Mouse (Mus musculus) heart, postnatal 0 days (tissue): Measurements from ENCODE around the gene Bbs9. TPM values are rescaled to one million over a fixed set of nuclear protein-coding genes. Genes with fewer than 3 reads are reported as not detected.

Experiments
- ATAC-seq: fragments of 200-750 bp; cut with Nextera tagmentation; 2 replicates; pipeline ENCODE4 v1.8.0; 2017; ENCODE audit warnings: low read depth, moderate number of reproducible peaks, moderate library complexity; ENCODE audit not compliant: insufficient read depth
- DNase-seq: peaks from one replicate; pipeline ENCODE4 v3.0.0-alpha.2; 2016; ENCODE audit warnings: low spot score
- H3K27ac ChIP-seq: fragments of 300-500 bp; sonication (generic); 2 replicates; pipeline ENCODE4 v1.5.1; 2014; ENCODE audit warnings: low read depth, mild to moderate bottlenecking
- H3K27me3 ChIP-seq: fragments of 300-500 bp; sonication (generic); 2 replicates; pipeline ENCODE4 v1.6.1; 2014; ENCODE audit warnings: low read length, mixed read lengths; ENCODE audit not compliant: control insufficient read depth, insufficient read depth
- H3K36me3 ChIP-seq: fragments of 300-500 bp; sonication (generic); replicated peaks from 2 replicates; pipeline ENCODE4 v1.6.1; 2014; ENCODE audit warnings: low read length, mixed read lengths; ENCODE audit not compliant: control insufficient read depth, insufficient read depth
- H3K4me1 ChIP-seq: fragments of 300-500 bp; sonication (generic); 2 replicates; pipeline ENCODE4 v1.6.1; 2014; ENCODE audit warnings: antibody characterized with exemption; ENCODE audit not compliant: control insufficient read depth, insufficient read depth
- H3K4me2 ChIP-seq: fragments of 300-500 bp; sonication (generic); 2 replicates; pipeline ENCODE4 v1.6.1; 2014; ENCODE audit warnings: low read depth, mild to moderate bottlenecking, low read length, moderate library complexity
- H3K4me3 ChIP-seq: fragments of 300-500 bp; sonication (generic); 2 replicates; pipeline ENCODE4 v1.5.1; 2014; ENCODE audit warnings: low read depth, low read length
- H3K9ac ChIP-seq: fragments of 300-500 bp; sonication (generic); replicated peaks from 2 replicates; pipeline ENCODE4 v1.6.1; 2014; ENCODE audit warnings: low read depth, low read length, mixed read lengths
- H3K9me3 ChIP-seq: fragments of 300-500 bp; sonication (generic); replicated peaks from 2 replicates; pipeline ENCODE4 v1.6.1; 2016; ENCODE audit warnings: low read length; ENCODE audit not compliant: control insufficient read depth
- CTCF ChIP-seq: IDR thresholded peaks from 2 replicates; pipeline ENCODE4 v1.5.1; 2016; ENCODE audit warnings: antibody characterized with exemption, control low read depth, low read depth
- EP300 ChIP-seq: IDR thresholded peaks from 2 replicates; pipeline ENCODE4 v1.6.1; 2016; ENCODE audit warnings: antibody characterized with exemption, low read depth
- WGBS: fragments of 180-500 bp; shearing (Covaris S2); extraction: QIAGEN DNeasy Blood & Tissue Kit; methylation state at CpG from one replicate; pipeline ENCODE4 v1.1.7; 2014; 5-methylcytosine and 5-hydroxymethylcytosine counted together
- polyA plus RNA-seq: library from polyadenylated mRNA; unstranded; fragments of >200 nt; fragmentation: Nextera tagmentation; extraction: Ambion mirVana; gene quantifications from 2 replicates; pipeline ENCODE4 v1.2.1, GENCODE M21; 2015
- total RNA-seq: library from RNA; depleted of rRNA; stranded (reverse); fragments of >200 nt; gene quantifications from 2 replicates; pipeline ENCODE4 v1.2.3, GENCODE M21; 2014; ENCODE audit warnings: low replicate concordance

Gene Bbs9
- total and polyA plus RNA-seq, 2 experiments from 2014 or later, result 5.2 to 18.9 TPM

- 80% methylated on average over 12 of the region's 12 CpGs for WGBS
- H3K9ac ChIP-seq, result no peak overlapping the region
- H3K27ac ChIP-seq, result no peak overlapping the region
- H3K4me3 ChIP-seq, result no peak overlapping the region
- ATAC-seq (no peak), DNase-seq (no peak)
- no peaks in the 10 kb centered on the region for H3K4me1 ChIP-seq
- TF ChIP-seq CTCF (no peak), EP300 (no peak)
- no peaks in the 10 kb centered on the region for H3K36me3 ChIP-seq
- no peak overlapping the region for H3K4me2 ChIP-seq
- H3K27me3 ChIP-seq, result no peaks in the 10 kb centered on the region
- no peaks in the 10 kb centered on the region for H3K9me3 ChIP-seq
Measured at GRCm38 (mm10) chr9:22484562-22485308, 9.2 kb downstream of the Bbs9 start.

GRCm38 (mm10) chr9:22486211-22486610 is 10.7 kb downstream of the Bbs9 start:
- DNase-seq (no peak), ATAC-seq (no peak)
- H3K27ac ChIP-seq, result no peak overlapping the region
- H3K27me3 ChIP-seq, result no peaks in the 10 kb centered on the region
- H3K4me2 ChIP-seq, result no peak overlapping the region
- TF ChIP-seq EP300, result no peak
- no peak for TF ChIP-seq CTCF
- 85% methylated on average over 7 of the region's 7 CpGs for WGBS
- no peaks in the 10 kb centered on the region for H3K4me1 ChIP-seq
- no peak overlapping the region for H3K4me3 ChIP-seq
- H3K9ac ChIP-seq, result no peak overlapping the region
- H3K9me3 ChIP-seq, result no peaks in the 10 kb centered on the region
- H3K36me3 ChIP-seq, result no peaks in the 10 kb centered on the region

GRCm38 (mm10) chr9:22488963-22489362 is 13.4 kb downstream of the Bbs9 start:
- DNase-seq (no peak), ATAC-seq (no peak)
- H3K4me3 ChIP-seq, result no peak overlapping the region
- TF ChIP-seq CTCF, result no peak
- TF ChIP-seq EP300, result no peak
- no peaks in the 10 kb centered on the region for H3K36me3 ChIP-seq
- no peaks in the 10 kb centered on the region for H3K27me3 ChIP-seq
- no peaks in the 10 kb centered on the region for H3K4me1 ChIP-seq
- 50% methylated on average over 9 of the region's 9 CpGs for WGBS
- H3K9ac ChIP-seq, result no peak overlapping the region
- no peak overlapping the region for H3K27ac ChIP-seq
- H3K4me2 ChIP-seq, result no peak overlapping the region
- H3K9me3 ChIP-seq, result no peaks in the 10 kb centered on the region

- H3K9ac ChIP-seq, result no peak overlapping the region
- no peak for ATAC-seq
- WGBS, result 81% methylated on average over 9 of the region's 9 CpGs
- no peaks in the 10 kb centered on the region for H3K36me3 ChIP-seq
- no peaks in the 10 kb centered on the region for H3K27me3 ChIP-seq
- TF ChIP-seq CTCF, result no peak
- TF ChIP-seq EP300, result no peak
- no peak overlapping the region for H3K4me3 ChIP-seq
- H3K27ac ChIP-seq, result no peak overlapping the region
- H3K4me1 ChIP-seq, result no peaks in the 10 kb centered on the region
- DNase-seq, result no peak
- no peak overlapping the region for H3K4me2 ChIP-seq
- no peaks in the 10 kb centered on the region for H3K9me3 ChIP-seq
Measured at GRCm38 (mm10) chr9:22494203-22494807, 18.8 kb downstream of the Bbs9 start.

- no peaks in the 10 kb centered on the region for H3K27me3 ChIP-seq
- H3K9ac ChIP-seq, result no peak overlapping the region
- no peak overlapping the region for H3K4me3 ChIP-seq
- TF ChIP-seq CTCF, result no peak
- TF ChIP-seq EP300, result no peak
- H3K9me3 ChIP-seq, result no peaks in the 10 kb centered on the region
- DNase-seq (no peak), ATAC-seq (no peak)
- H3K27ac ChIP-seq, result no peak overlapping the region
- no peak overlapping the region for H3K4me2 ChIP-seq
- no peaks in the 10 kb centered on the region for H3K36me3 ChIP-seq
- 83% methylated on average over 2 of the region's 2 CpGs for WGBS
- H3K4me1 ChIP-seq, result no peaks in the 10 kb centered on the region
Measured at GRCm38 (mm10) chr9:22495133-22495532, 19.6 kb downstream of the Bbs9 start.
